Mouse (Mus musculus) adrenal gland, postnatal 14 days (tissue): ENCODE data around the gene Ldb3. TPM values are rescaled to one million over a fixed set of nuclear protein-coding genes. Genes with fewer than 3 reads are reported as not detected.

Source experiments
- DNase-seq: peaks from one replicate; pipeline ENCODE4 v3.0.0; 2021; ENCODE audit warnings: mixed read lengths
- total RNA-seq: library from RNA; stranded (reverse); gene quantifications from 2 replicates; pipeline ENCODE4 v1.2.3, GENCODE M21; 2021

Gene Ldb3
- total RNA-seq, 1 experiment from 2014 or later: 0.44 TPM

DNA sequence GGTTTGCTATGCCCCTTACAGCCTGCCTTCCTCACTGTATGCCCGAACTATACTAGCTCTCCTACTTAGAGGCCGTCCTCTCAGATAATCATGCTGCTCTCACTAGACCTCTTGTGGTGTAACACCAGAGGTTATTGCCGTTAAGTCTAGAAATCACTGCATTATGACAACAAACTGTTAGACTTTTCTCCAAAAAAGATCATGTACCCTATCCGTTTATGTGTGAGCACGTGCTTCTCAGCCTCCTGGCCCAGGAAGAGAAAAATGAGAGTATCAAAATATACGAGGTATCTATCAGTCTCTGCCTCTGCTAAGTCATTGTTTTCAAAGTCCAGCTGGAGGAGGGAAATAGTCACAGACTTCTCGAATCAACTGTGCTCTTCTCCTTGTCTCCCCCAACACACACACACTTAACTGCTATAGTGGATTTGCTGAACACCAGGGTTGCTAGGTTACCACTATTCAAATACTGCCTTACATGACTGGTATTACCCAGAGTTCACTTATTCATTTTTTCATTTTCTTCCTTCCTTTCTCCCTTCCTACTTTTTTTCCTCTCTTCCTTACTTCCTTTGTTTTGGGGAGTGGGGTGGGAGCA lies 79.5 kb downstream of the Ldb3 start:
- DNase-seq: no peak

GRCm38 (mm10) chr14:34508187-34508840 lies 80.2 kb downstream of the Ldb3 start:
- DNase-seq: peak; percentile 71

DNA sequence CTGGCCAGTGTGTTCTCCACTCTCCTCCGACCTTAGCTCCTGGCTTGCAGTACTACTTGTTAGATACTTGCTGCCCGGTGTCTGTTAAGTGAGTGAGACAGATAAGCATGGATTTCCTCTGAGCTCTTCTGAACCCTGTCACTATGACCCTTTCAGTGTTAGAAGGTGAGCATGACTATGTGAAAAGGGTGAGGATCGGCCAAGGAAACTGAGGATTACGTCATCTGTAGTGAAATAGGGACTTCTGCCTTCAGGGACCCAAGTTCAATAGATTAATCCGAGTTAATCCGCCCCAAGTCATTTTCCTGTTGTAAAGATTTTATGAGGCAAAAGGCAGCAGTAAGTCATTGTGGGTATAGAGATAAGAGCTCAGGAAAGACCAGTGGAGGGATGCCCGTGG lies 83.2 kb downstream of the Ldb3 start:
- no peak for DNase-seq

DNA sequence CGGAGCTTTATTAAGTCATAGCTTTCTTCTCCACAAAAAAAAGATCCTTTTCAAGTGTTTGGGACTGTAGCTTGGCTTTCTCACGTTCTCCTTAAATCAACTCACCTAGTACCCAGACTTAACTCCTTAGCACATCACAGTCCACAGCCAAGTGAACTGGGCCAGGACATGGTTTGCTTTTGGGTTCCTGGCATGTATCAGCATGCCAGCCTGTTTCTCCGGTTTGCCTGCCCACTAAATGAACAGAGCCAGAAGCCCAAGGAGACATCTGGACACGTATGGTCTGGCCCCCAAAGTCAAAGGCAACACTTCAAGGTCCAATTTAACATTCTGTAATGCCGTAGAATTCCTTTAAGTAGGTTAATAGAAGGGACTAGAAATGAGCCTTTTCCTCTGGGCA lies 84.1 kb downstream of the Ldb3 start:
- DNase-seq: no peak

DNA sequence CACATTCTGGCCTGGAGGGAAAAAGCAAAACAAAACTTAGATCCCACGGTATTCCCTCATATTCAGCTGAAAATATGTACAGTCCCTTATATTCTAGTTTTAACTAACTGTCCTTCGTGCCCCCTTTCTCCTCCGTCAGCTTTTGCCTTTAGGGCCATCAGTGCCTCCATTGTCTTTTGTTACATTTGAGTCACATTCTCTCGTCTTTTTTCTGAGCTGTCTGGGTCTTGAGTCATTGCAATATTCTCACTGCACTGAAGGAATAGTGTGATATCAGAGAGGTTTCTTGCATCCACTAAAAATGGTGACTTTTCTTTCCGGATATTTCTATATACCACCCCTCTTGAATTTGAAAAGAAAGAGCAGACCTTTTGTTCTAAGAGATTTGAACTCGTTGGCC lies 84.7 kb downstream of the Ldb3 start:
- DNase-seq: no peak

GRCm38 (mm10) chr14:34503325-34503647 lies 85.2 kb downstream of the Ldb3 start, which contains the start of gene Bmpr1a:
Bmpr1a (minus strand) TSS chr14:34503341.
- no peak for DNase-seq

GRCm38 (mm10) chr14:34502475-34503324 lies 85.8 kb downstream of the Ldb3 start:
- DNase-seq: peak; percentile 94

- peak; percentile 62 for DNase-seq
Measured at GRCm38 (mm10) chr14:34501804-34502474, 86.5 kb downstream of the Ldb3 start.

DNA sequence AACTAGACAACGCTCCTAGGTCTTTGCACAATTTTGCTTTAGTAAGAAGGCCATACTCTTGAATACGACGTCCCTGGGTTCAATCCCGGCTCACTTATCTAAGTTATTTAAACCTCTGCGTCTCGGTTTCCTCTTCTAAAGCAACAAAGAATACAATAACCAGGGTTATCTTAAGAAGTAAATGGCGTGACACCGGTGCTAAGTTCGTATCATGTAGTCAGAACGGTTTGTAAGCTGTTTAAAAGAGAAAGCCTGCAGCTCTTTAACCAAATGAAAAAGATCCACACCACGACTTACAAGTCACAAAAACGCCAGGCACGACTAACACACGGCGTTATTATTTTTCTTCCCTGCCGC lies 87.1 kb downstream of the Ldb3 start:
- no peak for DNase-seq

GRCm38 (mm10) chr14:34500309-34500708 lies 88.2 kb downstream of the Ldb3 start:
- DNase-seq: no peak

GRCm38 (mm10) chr14:34499664-34500063 lies 88.8 kb downstream of the Ldb3 start:
- no peak for DNase-seq

DNA sequence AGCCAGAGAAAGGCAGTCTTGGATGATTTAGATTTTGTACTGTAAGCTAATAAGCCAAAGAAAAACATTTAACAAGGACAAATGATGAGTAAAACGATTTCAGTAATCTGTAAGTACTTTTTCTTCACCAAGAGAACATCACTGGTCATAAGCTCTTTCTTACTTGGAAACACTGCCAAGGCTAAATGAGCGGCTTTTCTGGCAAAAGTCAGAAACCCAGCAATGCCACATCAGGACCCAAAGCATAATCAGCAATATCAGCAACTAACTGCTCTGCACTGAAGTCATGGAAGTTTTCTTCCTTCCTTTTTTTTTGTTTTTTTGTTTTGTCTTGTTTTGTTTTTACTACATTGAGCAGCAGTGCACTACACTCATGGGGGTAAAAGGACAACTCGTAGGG lies 91.1 kb downstream of the Ldb3 start:
- peak; percentile 46 for DNase-seq

DNA sequence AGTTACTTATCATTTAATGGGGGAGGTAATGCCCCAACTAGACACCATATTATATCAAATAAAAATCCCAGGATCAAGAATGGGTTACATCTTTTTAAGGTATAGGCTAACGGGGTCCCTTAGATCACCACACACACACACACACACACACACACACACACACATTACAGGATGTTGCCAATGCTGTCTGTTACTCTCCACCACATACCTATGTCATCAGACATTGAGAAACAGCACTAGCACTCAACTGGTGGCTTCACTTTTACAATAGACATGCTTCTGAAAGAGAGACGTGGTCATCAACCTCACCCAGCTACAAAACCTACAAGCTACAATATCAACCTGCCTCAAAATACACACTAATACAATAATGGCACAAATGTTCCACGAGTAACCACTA lies 94.8 kb downstream of the Ldb3 start:
- no peak for DNase-seq

GRCm38 (mm10) chr14:34492688-34493087 lies 95.8 kb downstream of the Ldb3 start:
- no peak for DNase-seq

GRCm38 (mm10) chr14:34490965-34491364 lies 97.5 kb downstream of the Ldb3 start:
- DNase-seq: no peak

- no peak for DNase-seq
Measured at GRCm38 (mm10) chr14:34489928-34490327, 98.6 kb downstream of the Ldb3 start.

DNA sequence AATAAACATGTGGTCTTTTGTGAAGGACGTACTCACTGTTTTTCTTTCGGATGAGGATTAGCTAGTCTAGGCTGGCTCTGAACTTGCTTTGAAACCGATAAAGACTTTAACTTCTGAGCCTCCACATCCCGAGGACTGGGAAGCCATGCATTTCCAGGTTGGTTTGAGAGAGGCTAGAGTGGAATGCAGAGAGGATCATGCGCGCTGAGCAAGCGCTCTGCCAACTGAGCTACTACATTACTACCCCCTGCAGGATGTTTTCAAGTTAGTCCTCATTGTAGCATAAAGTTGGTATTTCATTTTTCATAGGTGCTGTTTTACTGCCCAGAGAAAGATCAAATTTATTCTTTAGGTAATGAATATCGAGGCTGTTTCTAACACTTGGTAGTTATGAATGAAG lies 102.3 kb downstream of the Ldb3 start:
- no peak for DNase-seq

- no peak for DNase-seq
Measured at GRCm38 (mm10) chr14:34483469-34484341, 104.8 kb downstream of the Ldb3 start.
